Mouse (Mus musculus) limb, embryonic 12.5 days (tissue): Measurements from ENCODE around the gene Cars2. TPM values are rescaled to one million over a fixed set of nuclear protein-coding genes. Genes with fewer than 3 reads are reported as not detected.
"Not testable (repeated sequence)": the region's sequence is repeated elsewhere in the genome, so short reads cannot be mapped to it uniquely, and the experiment has no call there.

ENCODE experiments used
- ATAC-seq: fragments of 200-750 bp; cut with Nextera tagmentation; 2 replicates; pipeline ENCODE4 v1.8.0; 2017; ENCODE audit warnings: low read depth, moderate TSS enrichment; ENCODE audit not compliant: insufficient number of reproducible peaks, insufficient read depth, low FRiP score, low TSS enrichment
- H3K27ac ChIP-seq: fragments of 300-500 bp; sonication (generic); 2 replicates; pipeline ENCODE4 v1.5.1; 2016; ENCODE audit warnings: mild to moderate bottlenecking, moderate library complexity
- H3K27me3 ChIP-seq: fragments of 300-500 bp; sonication (generic); 2 replicates; pipeline ENCODE4 v1.6.1; 2016; ENCODE audit warnings: mild to moderate bottlenecking, moderate library complexity
- H3K36me3 ChIP-seq: fragments of 300-500 bp; sonication (generic); 2 replicates; pipeline ENCODE4 v1.6.1; 2016; ENCODE audit warnings: mild to moderate bottlenecking, moderate library complexity
- H3K4me1 ChIP-seq: fragments of 300-500 bp; sonication (generic); replicated peaks from 2 replicates; pipeline ENCODE4 v1.6.1; 2016
- H3K4me2 ChIP-seq: fragments of 300-500 bp; sonication (generic); 2 replicates; pipeline ENCODE4 v1.6.1; 2016; ENCODE audit warnings: mild to moderate bottlenecking, moderate library complexity
- H3K4me3 ChIP-seq: fragments of 300-500 bp; sonication (generic); replicated peaks from 2 replicates; pipeline ENCODE4 v1.5.1; 2016; ENCODE audit warnings: mild to moderate bottlenecking
- H3K9ac ChIP-seq: fragments of 300-500 bp; sonication (generic); replicated peaks from 2 replicates; pipeline ENCODE4 v1.6.1; 2016; ENCODE audit warnings: mild to moderate bottlenecking, moderate library complexity
- H3K9me3 ChIP-seq: fragments of 300-500 bp; sonication (generic); 2 replicates; pipeline ENCODE4 v1.6.1; 2016; ENCODE audit warnings: mild to moderate bottlenecking, moderate library complexity
- WGBS: fragments of 180-500 bp; shearing (Covaris S2); methylation state at CpG from one replicate; pipeline ENCODE4 v1.1.7; 2016; 5-methylcytosine and 5-hydroxymethylcytosine counted together
- polyA plus RNA-seq: library from polyadenylated mRNA; unstranded; fragments of >200 nt; fragmentation: Nextera tagmentation; extraction: Ambion mirVana; gene quantifications from 2 replicates; pipeline ENCODE4 v1.2.1, GENCODE M21; 2016

Cars2 gene
- polyA plus RNA-seq, 1 experiment from 2014 or later = 20.6 TPM

DNA sequence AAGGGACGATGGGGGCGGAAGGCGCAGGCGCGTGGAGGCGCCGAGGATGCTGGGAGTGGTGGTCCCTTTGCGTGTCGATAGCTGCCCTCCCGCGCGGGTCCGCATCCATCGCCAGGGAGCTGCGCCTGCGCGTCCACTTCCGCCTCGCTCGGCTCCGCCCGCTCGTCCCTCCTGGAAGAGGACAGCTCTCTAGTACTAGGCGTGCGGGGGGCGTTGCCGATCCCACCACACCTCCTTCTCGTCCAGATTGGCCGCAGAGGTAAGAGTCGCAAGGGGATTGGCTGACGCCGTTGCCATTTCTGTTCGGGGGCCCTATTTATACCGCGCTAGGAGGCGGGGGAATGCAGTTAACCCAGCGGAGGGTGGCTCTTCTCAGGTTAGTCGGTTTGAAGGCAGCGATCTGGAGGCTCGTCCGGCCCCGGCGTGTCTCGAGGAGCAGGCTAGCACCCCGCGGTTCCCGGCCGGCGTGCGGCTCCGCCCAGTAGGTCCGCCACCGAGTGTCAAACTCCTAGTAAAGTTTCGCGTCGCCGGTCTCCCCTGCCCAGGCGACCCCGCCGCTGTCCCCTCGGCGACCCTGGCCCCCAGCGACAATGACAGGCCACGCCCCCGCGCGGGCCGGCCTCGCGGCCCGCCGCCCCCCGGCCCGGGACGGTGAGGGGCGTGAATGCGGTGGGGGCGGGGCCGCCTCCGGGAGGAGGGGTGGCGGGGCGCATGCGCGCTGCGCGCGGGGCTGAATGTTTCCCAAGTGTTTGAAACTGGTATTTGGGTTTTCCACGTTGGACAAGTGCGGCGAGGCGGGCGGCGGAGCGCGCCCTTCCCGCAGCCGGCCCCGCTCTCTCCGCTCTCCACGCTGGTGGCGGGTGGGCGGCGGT lies 5.4 kb upstream of the Cars2 start:
- ATAC-seq = peak; percentile 86
- H3K4me1 ChIP-seq = peaks cover 31% of the 10 kb centered on the region
- WGBS = 1% methylated on average over 97 of the region's 103 CpGs

DNA sequence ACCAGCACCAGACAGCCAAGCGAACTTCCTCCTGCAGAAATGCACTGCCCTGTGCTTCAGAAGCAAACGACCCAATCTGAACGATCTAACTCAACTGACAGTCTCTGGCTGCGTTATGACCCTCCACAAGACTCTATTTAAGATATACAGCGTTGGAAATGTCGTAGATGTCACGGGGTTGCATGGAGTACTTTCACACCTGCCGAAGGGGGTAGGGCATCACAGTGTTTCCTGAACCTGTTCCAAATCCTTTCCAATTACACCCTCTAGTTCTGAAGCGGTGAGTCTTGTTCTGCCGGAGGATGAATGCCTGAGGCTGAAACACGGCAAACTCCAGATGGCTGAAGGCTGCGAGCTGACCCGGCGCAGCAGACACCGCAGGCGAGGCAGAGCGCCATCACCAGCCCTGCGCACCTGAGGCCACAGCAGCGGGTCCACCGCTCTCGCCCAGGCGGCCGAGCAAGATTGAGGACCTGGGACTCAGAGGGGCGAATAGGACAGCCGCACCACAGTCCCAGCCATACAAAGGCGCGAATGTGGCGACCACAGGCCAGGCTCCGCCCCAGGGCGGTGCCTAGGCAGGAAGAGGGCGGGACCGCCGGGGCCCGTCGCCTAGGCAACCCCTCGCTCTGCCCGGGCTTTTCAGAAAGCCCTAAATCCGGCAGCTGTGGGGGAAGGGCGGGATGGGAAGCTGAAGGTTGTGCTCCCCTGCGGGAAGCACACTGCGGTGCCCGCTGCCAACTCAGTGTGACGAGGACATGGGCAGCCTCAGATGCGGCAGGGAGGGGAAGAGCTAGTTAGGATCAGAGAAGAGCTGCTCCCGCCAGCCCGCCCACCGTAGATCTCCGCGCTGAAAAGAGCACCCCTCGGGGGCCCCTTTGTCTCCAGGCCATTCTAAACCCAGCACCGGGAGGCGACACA lies 4.5 kb upstream of the Cars2 start, which contains the start of gene Ing1:
TSS of gene Ing1 (plus strand) at position 773 of the 921 bp plus-strand sequence.
- no peaks in the 10 kb centered on the region for H3K9me3 ChIP-seq
- WGBS = 1% methylated on average over 52 of the region's 52 CpGs
- peaks cover 29% of the 10 kb centered on the region for H3K4me1 ChIP-seq
- H3K36me3 ChIP-seq = no peaks in the 10 kb centered on the region
- H3K27me3 ChIP-seq = no peaks in the 10 kb centered on the region
- peak; percentile 77 for ATAC-seq
- H3K4me2 ChIP-seq = peak within 1 kb of the TSS; percentile 70
- peak within 1 kb of the TSS; percentile 95 for H3K9ac ChIP-seq
- H3K27ac ChIP-seq = peak within 1 kb of the TSS; percentile 99
- H3K4me3 ChIP-seq = peak within 1 kb of the TSS; percentile 97

More for the DNA sequence above, 5.4 kb upstream of the Cars2 start:
- H3K9ac ChIP-seq = peak overlapping the region; percentile 95
- peak overlapping the region; percentile 97 for H3K4me3 ChIP-seq
- no peaks in the 10 kb centered on the region for H3K27me3 ChIP-seq
- peak overlapping the region; percentile 99 for H3K27ac ChIP-seq
- H3K36me3 ChIP-seq = 0 out of 2 replicates have a peak, but pooled peaks cover under 1% of the 10 kb centered on the region
- H3K4me2 ChIP-seq = peak overlapping the region; percentile 70
- no peaks in the 10 kb centered on the region for H3K9me3 ChIP-seq

- WGBS = 87% methylated on average over 10 of the region's 10 CpGs
- Histone ChIP-seq H3K9ac (no peak overlapping the region), H3K4me1 (peaks cover 20% of the 10 kb centered on the region), H3K4me2 (no peak overlapping the region), H3K27ac (no peak overlapping the region), H3K4me3 (no peak overlapping the region), H3K9me3 (no peaks in the 10 kb centered on the region), H3K36me3 (peaks cover 8% of the 10 kb centered on the region; the same call in 1 of the 2 replicates), H3K27me3 (no peaks in the 10 kb centered on the region)
- no peak for ATAC-seq
Measured at GRCm38 (mm10) chr8:11552390-11552789, 1.8 kb upstream of the Cars2 start.

DNA sequence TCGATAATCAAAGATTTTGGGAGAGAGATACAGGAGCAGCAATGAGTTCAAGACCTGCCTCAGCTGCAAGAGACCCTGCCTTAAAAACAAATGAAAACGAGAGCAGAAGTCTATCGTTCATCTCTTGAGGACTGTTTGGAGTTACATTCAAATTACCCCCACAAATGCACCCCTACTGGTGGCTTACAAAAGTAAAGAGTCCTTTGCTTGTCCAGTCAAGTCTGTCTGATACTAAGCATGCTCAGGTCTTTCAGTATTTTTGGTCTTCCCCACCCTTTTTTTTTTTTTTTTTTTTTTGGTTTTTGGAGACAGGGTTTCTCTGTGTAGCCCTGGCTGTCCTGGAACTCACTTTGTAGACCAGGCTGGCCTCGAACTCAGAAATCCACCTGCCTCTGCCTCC lies 914 bp upstream of the Cars2 start:
- 82% methylated on average over 4 of the region's 4 CpGs for WGBS
- not testable (repeated sequence) for H3K4me2 ChIP-seq, H3K27ac ChIP-seq, H3K9me3 ChIP-seq, H3K4me3 ChIP-seq, H3K9ac ChIP-seq, ATAC-seq, H3K27me3 ChIP-seq
- Histone ChIP-seq H3K4me1 (peaks cover 20% of the 10 kb centered on the region), H3K36me3 (peaks cover 14% of the 10 kb centered on the region; the same call in 1 of the 2 replicates)

- Histone ChIP-seq H3K9me3 (no peaks in the 10 kb centered on the region), H3K27me3 (no peaks in the 10 kb centered on the region), H3K36me3 (peaks cover 30% of the 10 kb centered on the region), H3K9ac (0 out of 2 replicates have a peak overlapping the region, but pooled peaks have one; percentile 83), H3K4me3 (peak overlapping the region; percentile 80), H3K4me2 (peak overlapping the region; percentile 68), H3K27ac (0 out of 2 replicates have a peak overlapping the region, but pooled peaks have one; percentile 89), H3K4me1 (peaks cover 18% of the 10 kb centered on the region)
- no peak for ATAC-seq
- WGBS = 18% methylated on average over 7 of the region's 7 CpGs
Measured at GRCm38 (mm10) chr8:11549706-11550105, 877 bp downstream of the Cars2 start.

- WGBS = 62% methylated on average over 6 of the region's 6 CpGs
- peaks cover 50% of the 10 kb centered on the region for H3K36me3 ChIP-seq
- no peak for ATAC-seq
Measured at GRCm38 (mm10) chr8:11547063-11547462, 3.5 kb downstream of the Cars2 start.

GRCm38 (mm10) chr8:11544386-11544785 lies 6.2 kb downstream of the Cars2 start:
- Histone ChIP-seq H3K36me3 (peaks cover 72% of the 10 kb centered on the region), H3K4me3 (no peak overlapping the region), H3K4me1 (no peaks in the 10 kb centered on the region), H3K9me3 (no peaks in the 10 kb centered on the region), H3K4me2 (no peak overlapping the region), H3K9ac (no peak overlapping the region), H3K27ac (no peak overlapping the region), H3K27me3 (no peaks in the 10 kb centered on the region)
- ATAC-seq = no peak
- WGBS = 47% methylated on average over 3 of the region's 3 CpGs

More at GRCm38 (mm10) chr8:11547063-11547462, 3.5 kb downstream of the Cars2 start:
- no peaks in the 10 kb centered on the region for H3K9me3 ChIP-seq
- no peak overlapping the region for H3K27ac ChIP-seq
- H3K9ac ChIP-seq = no peak overlapping the region
- H3K4me1 ChIP-seq = peaks cover 11% of the 10 kb centered on the region
- no peak overlapping the region for H3K4me2 ChIP-seq
- H3K4me3 ChIP-seq = no peak overlapping the region
- no peaks in the 10 kb centered on the region for H3K27me3 ChIP-seq

DNA sequence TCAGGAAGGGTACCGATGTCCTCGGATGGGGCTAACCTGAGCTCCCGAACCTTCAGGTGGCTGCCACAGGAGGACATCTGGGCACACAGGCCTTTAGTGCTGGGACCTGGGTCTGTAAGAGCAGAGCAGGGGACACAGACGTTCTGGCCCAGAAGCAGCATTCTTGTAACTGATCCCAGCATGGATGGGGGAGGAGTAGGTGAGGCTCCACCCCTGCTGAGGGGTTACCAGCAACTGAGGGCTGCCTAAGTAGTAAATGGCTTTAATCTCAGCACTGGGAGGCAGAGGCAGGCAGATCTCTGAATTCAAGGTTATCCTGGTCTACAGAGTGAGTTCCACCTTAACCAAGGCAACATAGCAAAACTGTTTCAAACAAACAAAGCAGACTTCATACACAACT lies 7.7 kb downstream of the Cars2 start:
- Histone ChIP-seq H3K9ac (no peak overlapping the region), H3K4me1 (no peaks in the 10 kb centered on the region), H3K4me3 (no peak overlapping the region), H3K27me3 (no peaks in the 10 kb centered on the region), H3K4me2 (no peak overlapping the region), H3K27ac (no peak overlapping the region), H3K9me3 (no peaks in the 10 kb centered on the region), H3K36me3 (peaks cover 77% of the 10 kb centered on the region)
- no peak for ATAC-seq
- WGBS = 83% methylated on average over 4 of the region's 4 CpGs

DNA sequence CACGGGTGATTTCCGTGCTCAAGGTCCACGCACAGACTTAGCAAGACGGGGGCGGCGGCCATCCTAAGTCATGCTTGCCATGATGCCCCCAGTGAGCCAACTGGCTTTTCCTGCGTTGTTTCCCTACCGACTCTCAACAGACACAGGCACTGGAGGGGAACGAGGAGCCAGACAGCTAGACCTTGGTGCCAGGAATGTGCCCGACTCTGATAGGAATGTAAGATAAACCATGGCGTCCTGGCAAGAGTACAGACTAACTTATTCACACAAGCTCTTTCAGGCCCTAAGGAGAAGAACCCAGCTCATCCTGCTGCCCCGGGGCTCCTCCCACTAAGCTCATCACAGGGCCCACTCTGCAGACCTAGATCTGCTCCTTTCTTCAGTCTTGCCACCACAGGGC lies 8.6 kb downstream of the Cars2 start:
- Histone ChIP-seq H3K4me1 (no peaks in the 10 kb centered on the region), H3K4me3 (no peak overlapping the region), H3K27ac (no peak overlapping the region), H3K9ac (no peak overlapping the region), H3K27me3 (no peaks in the 10 kb centered on the region), H3K36me3 (peaks cover 77% of the 10 kb centered on the region), H3K4me2 (no peak overlapping the region), H3K9me3 (no peaks in the 10 kb centered on the region)
- ATAC-seq = no peak
- 92% methylated on average over 12 of the region's 12 CpGs for WGBS

DNA sequence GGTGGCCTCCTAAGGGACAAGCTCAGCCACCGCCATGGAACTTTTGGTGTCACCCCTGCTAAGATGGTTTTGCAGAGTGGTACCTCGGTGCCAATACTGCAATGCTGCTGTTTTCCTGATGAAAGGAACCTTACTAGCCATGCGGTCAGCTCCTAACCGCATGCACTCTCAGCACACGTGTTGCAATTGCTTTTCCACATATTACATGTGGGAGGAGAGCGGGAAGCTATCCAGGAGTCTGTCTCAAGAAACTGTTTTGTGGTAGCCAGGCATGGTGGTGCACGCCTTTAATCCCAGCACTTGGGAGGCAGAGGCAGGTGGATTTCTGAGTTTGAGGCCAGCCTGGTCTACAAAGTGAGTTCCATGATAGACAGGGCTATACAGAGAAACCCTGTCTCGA lies 10.4 kb downstream of the Cars2 start:
- no peak overlapping the region for H3K4me3 ChIP-seq
- H3K9me3 ChIP-seq = no peaks in the 10 kb centered on the region
- ATAC-seq = no peak
- H3K4me1 ChIP-seq = no peaks in the 10 kb centered on the region
- no peaks in the 10 kb centered on the region for H3K27me3 ChIP-seq
- 94% methylated on average over 8 of the region's 8 CpGs for WGBS
- peaks cover 75% of the 10 kb centered on the region for H3K36me3 ChIP-seq
- no peak overlapping the region for H3K27ac ChIP-seq
- H3K4me2 ChIP-seq = no peak overlapping the region
- no peak overlapping the region for H3K9ac ChIP-seq

- H3K4me3 ChIP-seq = no peak overlapping the region
- no peak overlapping the region for H3K9ac ChIP-seq
- no peak for ATAC-seq
- WGBS = 94% methylated on average over 4 of the region's 4 CpGs
- no peaks in the 10 kb centered on the region for H3K9me3 ChIP-seq
- H3K4me1 ChIP-seq = no peaks in the 10 kb centered on the region
- no peak overlapping the region for H3K4me2 ChIP-seq
- no peaks in the 10 kb centered on the region for H3K27me3 ChIP-seq
- no peak overlapping the region for H3K27ac ChIP-seq
- peaks cover 77% of the 10 kb centered on the region for H3K36me3 ChIP-seq
Measured at GRCm38 (mm10) chr8:11539049-11539448, 11.5 kb downstream of the Cars2 start.
